In genomic region chr7:113818116-113818515, GRCm38 (mm10) we compare ENCODE assay signal across 18 mouse cellular contexts. TPM values are rescaled to one million over a fixed set of nuclear protein-coding genes. Genes with fewer than 3 reads are reported as not detected.
A peak's percentile ranks its signal among the peaks of the same experiment; 100 is the strongest.
DNase-seq lines count a peak whose midpoint lies in the region; ATAC-seq and TF ChIP-seq lines count a peak whose summit lies in the region.
"Had no signal": no experiment of that assay in that cellular context is flagged by ENCODE, and none has a peak within 500 bp of the region (broad histone marks: within the 10 kb centered on the region; RNA-seq: fewer than 3 reads in every experiment).

No protein-coding gene starts in this region.

- H3K4me3 ChIP-seq in heart, embryonic 12.5 days, result no peak overlapping the region
- no peak overlapping the region for H3K4me3 ChIP-seq in lung, embryonic 14.5 days (ENCODE audit: low read depth, low read length)
- H3K4me3 ChIP-seq in liver, embryonic 12.5 days, result no peak overlapping the region
- H3K4me3 ChIP-seq: embryonic facial prominence, embryonic 12.5 days; forebrain, embryonic 10.5 days; hindbrain, embryonic 15.5 days had no signal

- WGBS in heart, embryonic 12.5 days, result 3% methylated on average over 6 of the region's 6 CpGs
- 14% methylated on average over 6 of the region's 6 CpGs for WGBS in lung, embryonic 14.5 days
- WGBS in liver, embryonic 12.5 days (ENCODE audit: insufficient replicate concordance), result 21% methylated on average over 6 of the region's 6 CpGs

- H3K27ac ChIP-seq in heart, embryonic 12.5 days (ENCODE audit: poor library complexity, severe bottlenecking), result peak overlapping the region; percentile 73
- no peak overlapping the region for H3K27ac ChIP-seq in lung, embryonic 14.5 days (ENCODE audit: low read depth)
- H3K27ac ChIP-seq in liver, embryonic 12.5 days, result no peak overlapping the region
- H3K27ac ChIP-seq: embryonic facial prominence, embryonic 12.5 days; forebrain, embryonic 10.5 days; hindbrain, embryonic 15.5 days; macrophage had no signal

- H3K9me3 ChIP-seq in heart, embryonic 12.5 days (replicated peaks), result no peaks in the 10 kb centered on the region
- no peaks in the 10 kb centered on the region for H3K9me3 ChIP-seq in lung, embryonic 14.5 days (ENCODE audit: low read depth, low read length)
- H3K9me3 ChIP-seq in liver, embryonic 12.5 days (replicated peaks), result no peaks in the 10 kb centered on the region
- H3K9me3 ChIP-seq: embryonic facial prominence, embryonic 12.5 days; forebrain, embryonic 10.5 days; hindbrain, embryonic 15.5 days had no signal

- TF ChIP-seq CTCF in lung, embryonic 14.5 days (IDR thresholded peaks at IDR 0.05; ENCODE audit: low read depth), result no peak

- peak; percentile 51; the same call in 1 of the 2 replicates for ATAC-seq in heart, embryonic 12.5 days (ENCODE audit: insufficient number of reproducible peaks, low FRiP score)
- ATAC-seq in lung, embryonic 14.5 days (ENCODE audit: insufficient read depth), result no peak
- ATAC-seq in liver, embryonic 12.5 days, result peak; percentile 91
- no peak for ATAC-seq in erythroid progenitor cell, adult 5-6 weeks (replicated peaks; ENCODE audit: low FRiP score, poor library complexity, severe bottlenecking)
- ATAC-seq: midbrain, embryonic 16.5 days had no signal

- peak overlapping the region; percentile 37 for H3K4me2 ChIP-seq in heart, embryonic 12.5 days
- no peak overlapping the region for H3K4me2 ChIP-seq in lung, embryonic 14.5 days
- no peak overlapping the region for H3K4me2 ChIP-seq in liver, embryonic 12.5 days
- H3K4me2 ChIP-seq: embryonic facial prominence, embryonic 12.5 days; hindbrain, embryonic 15.5 days had no signal

- H3K9ac ChIP-seq in heart, embryonic 12.5 days, result no peak overlapping the region
- no peak overlapping the region for H3K9ac ChIP-seq in lung, embryonic 14.5 days
- H3K9ac ChIP-seq in liver, embryonic 12.5 days, result no peak overlapping the region
- H3K9ac ChIP-seq: embryonic facial prominence, embryonic 12.5 days; hindbrain, embryonic 15.5 days had no signal

- no peaks in the 10 kb centered on the region for H3K27me3 ChIP-seq in heart, embryonic 12.5 days (replicated peaks)
- H3K27me3 ChIP-seq in lung, embryonic 14.5 days (ENCODE audit: insufficient read depth, low read length), result no peaks in the 10 kb centered on the region
- H3K27me3 ChIP-seq in liver, embryonic 12.5 days (replicated peaks), result no peaks in the 10 kb centered on the region
- H3K27me3 ChIP-seq: embryonic facial prominence, embryonic 12.5 days had no signal

- no peaks in the 10 kb centered on the region for H3K36me3 ChIP-seq in heart, embryonic 12.5 days
- H3K36me3 ChIP-seq in lung, embryonic 14.5 days (ENCODE audit: insufficient read depth), result no peaks in the 10 kb centered on the region
- H3K36me3 ChIP-seq in liver, embryonic 12.5 days, result no peaks in the 10 kb centered on the region
- H3K36me3 ChIP-seq: embryonic facial prominence, embryonic 12.5 days; forebrain, embryonic 10.5 days; G1E; hindbrain, embryonic 15.5 days had no signal

- no peak for DNase-seq in heart, postnatal 4 days
- DNase-seq in lung, embryonic 14.5 days, result peak; percentile 26
- no peak for DNase-seq in lung, postnatal 36 days
- no peak for DNase-seq in gastrocnemius, postnatal 14 days
- DNase-seq: gastrocnemius, postnatal 36 days; kidney, adult 2 months; kidney, postnatal 36 days; lung, adult 18-20 months; thymus, postnatal 36 days had no signal

- peaks cover 65% of the 10 kb centered on the region for H3K4me1 ChIP-seq in heart, embryonic 12.5 days (replicated peaks)
- peaks cover 4% of the 10 kb centered on the region for H3K4me1 ChIP-seq in lung, embryonic 14.5 days (ENCODE audit: insufficient read depth)
- peaks cover 19% of the 10 kb centered on the region for H3K4me1 ChIP-seq in liver, embryonic 12.5 days
- H3K4me1 ChIP-seq: embryonic facial prominence, embryonic 12.5 days had no signal

- intact Hi-C loops in gastrocnemius, postnatal 14 days (cut with DNase I; ENCODE audit: low total_unique reads), result no loop called here

RNA-seq across cellular contexts. Expression of gene Spon1, which starts 52.3 kb away (rescaled TPM):
- polyA plus RNA-seq in heart, embryonic 12.5 days (2016; fragmentation: Nextera tagmentation; extraction: Ambion mirVana), result 98.7 and 99.8 TPM in 2 replicates
- total RNA-seq in heart, postnatal 4 days (2021), result 10 to 100 TPM; 28.6 to 32.7 TPM
- 2.5 and 5.5 TPM in 2 replicates for polyA plus RNA-seq in lung, embryonic 14.5 days (2014; fragmentation: Nextera tagmentation; extraction: Ambion mirVana)
- polyA plus RNA-seq in liver, embryonic 12.5 days (2016; fragmentation: Nextera tagmentation; extraction: Ambion mirVana), result 1.8 and 1.9 TPM in 2 replicates
- 0.84 TPM in 1 of 2 replicates, not detected in the other for total RNA-seq in erythroid progenitor cell, adult 5-6 weeks (2015; ENCODE audit: low replicate concordance)
- total RNA-seq in erythroid progenitor cell, adult 5-6 weeks (2017; ENCODE audit: low replicate concordance), result 0.13 TPM in 1 of 2 replicates, not detected in the other
- 1 to 10 TPM; 3.1 to 3.8 TPM for total RNA-seq in gastrocnemius, postnatal 14 days (2021)
- polyA plus RNA-seq: G1E, macrophage had no signal

Comparison
In these comparisons a context has a peak if more than half of its experiments do, and no peak if none do; other contexts are left out.
1. ATAC-seq: peak in heart, embryonic 12.5 days (single experiment) and liver, embryonic 12.5 days (single experiment); none in lung, embryonic 14.5 days (single experiment) and erythroid progenitor cell, adult 5-6 weeks (single experiment).
2. RNA of gene Spon1, which starts 52.3 kb away (total RNA-seq): 28.6 to 32.7 TPM in heart, postnatal 4 days; 3.1 to 3.8 TPM in gastrocnemius, postnatal 14 days and 0.13 to 0.84 TPM in erythroid progenitor cell, adult 5-6 weeks; every median in the first group is over 4 times any median in the second.